Mouse (Mus musculus): ENCODE measurements around the gene Gckr. TPM values are rescaled to one million over a fixed set of nuclear protein-coding genes. Genes with fewer than 3 reads are reported as not detected.

The Gckr gene
- polyA plus RNA-seq, 1 experiment from 2014 or later: 12.1 TPM

Other genes starting within 250 kb of the Gckr start
- gene Atraid, start 249.1 kb upstream of the Gckr start, polyA plus RNA-seq (2014; fragmentation: Nextera tagmentation; extraction: Ambion mirVana): 68.5 and 72.4 TPM in 2 replicates
- gene Slc5a6, start 248.5 kb upstream of the Gckr start, polyA plus RNA-seq (2014; fragmentation: Nextera tagmentation; extraction: Ambion mirVana): 9.3 and 10.3 TPM in 2 replicates
- gene Cad, start 242.7 kb upstream of the Gckr start, polyA plus RNA-seq (2014; fragmentation: Nextera tagmentation; extraction: Ambion mirVana): 65.0 and 66.0 TPM in 2 replicates
- gene Dnajc5g, start 191.2 kb upstream of the Gckr start, polyA plus RNA-seq (2014; fragmentation: Nextera tagmentation; extraction: Ambion mirVana): not detected in 2 replicates
- gene Slc30a3, start 189.2 kb upstream of the Gckr start, polyA plus RNA-seq (2014; fragmentation: Nextera tagmentation; extraction: Ambion mirVana): 1.1 and 1.4 TPM in 2 replicates
- gene Trim54, start 180.7 kb upstream of the Gckr start, polyA plus RNA-seq (2014; fragmentation: Nextera tagmentation; extraction: Ambion mirVana): 0.43 TPM in 1 of 2 replicates, not detected in the other
- gene Ucn, start 158.6 kb upstream of the Gckr start, polyA plus RNA-seq (2014; fragmentation: Nextera tagmentation; extraction: Ambion mirVana): not detected in 2 replicates
- gene Mpv17, start 143.2 kb upstream of the Gckr start, polyA plus RNA-seq (2014; fragmentation: Nextera tagmentation; extraction: Ambion mirVana): 40.9 and 50.4 TPM in 2 replicates
- gene Gm29609, start 117.5 kb upstream of the Gckr start, polyA plus RNA-seq (2014; fragmentation: Nextera tagmentation; extraction: Ambion mirVana): 0.64 and 1.5 TPM in 2 replicates
- gene Gtf3c2, start 117.3 kb upstream of the Gckr start, polyA plus RNA-seq (2014; fragmentation: Nextera tagmentation; extraction: Ambion mirVana): 77.2 and 79.5 TPM in 2 replicates
- gene Snx17, start 104.2 kb upstream of the Gckr start, polyA plus RNA-seq (2014; fragmentation: Nextera tagmentation; extraction: Ambion mirVana): 87.6 and 94.7 TPM in 2 replicates
- gene Eif2b4, start 104.0 kb upstream of the Gckr start, polyA plus RNA-seq (2014; fragmentation: Nextera tagmentation; extraction: Ambion mirVana): 93.2 and 98.1 TPM in 2 replicates
- gene Zfp513, start 95.1 kb upstream of the Gckr start, polyA plus RNA-seq (2014; fragmentation: Nextera tagmentation; extraction: Ambion mirVana): 4.7 and 6.2 TPM in 2 replicates
- gene Ppm1g, start 76.8 kb upstream of the Gckr start, polyA plus RNA-seq (2014; fragmentation: Nextera tagmentation; extraction: Ambion mirVana): 220 and 242 TPM in 2 replicates
- 95.6 and 98.1 TPM in 2 replicates for gene Nrbp1, start 56.6 kb upstream of the Gckr start, polyA plus RNA-seq (2014; fragmentation: Nextera tagmentation; extraction: Ambion mirVana)
- 0.36 TPM in 1 of 2 replicates, not detected in the other for gene Gm9970, start 56.2 kb upstream of the Gckr start, polyA plus RNA-seq (2014; fragmentation: Nextera tagmentation; extraction: Ambion mirVana)
- 11.6 and 12.0 TPM in 2 replicates for gene Krtcap3, start 45.8 kb upstream of the Gckr start, polyA plus RNA-seq (2014; fragmentation: Nextera tagmentation; extraction: Ambion mirVana)
- 15.3 and 17.4 TPM in 2 replicates for gene Ift172, start 6.3 kb upstream of the Gckr start, polyA plus RNA-seq (2014; fragmentation: Nextera tagmentation; extraction: Ambion mirVana)
- 24.2 TPM in 2 replicates for gene Fndc4, start 1.4 kb upstream of the Gckr start, polyA plus RNA-seq (2014; fragmentation: Nextera tagmentation; extraction: Ambion mirVana)
- gene Zfp512, start 155.0 kb downstream of the Gckr start, polyA plus RNA-seq (2014; fragmentation: Nextera tagmentation; extraction: Ambion mirVana): 39.7 and 40.9 TPM in 2 replicates
- 0.14 TPM in 1 of 2 replicates, not detected in the other for gene 4930548H24Rik, start 188.3 kb downstream of the Gckr start, polyA plus RNA-seq (2014; fragmentation: Nextera tagmentation; extraction: Ambion mirVana)
- 50.3 and 55.3 TPM in 2 replicates for gene Gpn1, start 197.3 kb downstream of the Gckr start, polyA plus RNA-seq (2014; fragmentation: Nextera tagmentation; extraction: Ambion mirVana)
- gene Slc4a1ap, start 229.6 kb downstream of the Gckr start, polyA plus RNA-seq (2014; fragmentation: Nextera tagmentation; extraction: Ambion mirVana): 25.7 and 32.9 TPM in 2 replicates
- 18.5 and 18.6 TPM in 2 replicates for gene Supt7l, start 230.4 kb downstream of the Gckr start, polyA plus RNA-seq (2014; fragmentation: Nextera tagmentation; extraction: Ambion mirVana)

Measured in liver, embryonic 11.5 days (tissue).